Comparison of ENCODE assay signal across 8 mouse cellular contexts in genomic region chr5:130254164-130255016, GRCm38 (mm10). TPM values are rescaled to one million over a fixed set of nuclear protein-coding genes. Genes with fewer than 3 reads are reported as not detected.
A peak's percentile ranks its signal among the peaks of the same experiment; 100 is the strongest.
DNase-seq lines count a peak whose midpoint lies in the region; ATAC-seq and TF ChIP-seq lines count a peak whose summit lies in the region.

No protein-coding gene starts in this region.

- H3K27ac ChIP-seq in gastrocnemius, adult 2 months = peak overlapping the region; percentile 98
- peak overlapping the region; percentile 53; the same call in 1 of the 2 replicates for H3K27ac ChIP-seq in forebrain, embryonic 11.5 days (ENCODE audit: low read depth, low read length)
- H3K27ac ChIP-seq in olfactory bulb, adult 2 months (ENCODE audit: insufficient read depth, low read depth, low read length) = 0 out of 2 replicates have a peak overlapping the region, but pooled peaks have one; percentile 85

- TF ChIP-seq CTCF in gastrocnemius, adult 2 months (IDR thresholded peaks at IDR 0.05) = peak; percentile 53
- no peak for TF ChIP-seq CTCF in olfactory bulb, adult 2 months (IDR thresholded peaks at IDR 0.05; ENCODE audit: insufficient read depth, low read depth, low read length)

- H3K36me3 ChIP-seq in forebrain, embryonic 11.5 days (ENCODE audit: control insufficient read depth, insufficient read depth, low read length) = peaks cover 5% of the 10 kb centered on the region; the same call in 1 of the 2 replicates

- no peak for ATAC-seq in forebrain, embryonic 11.5 days (replicated peaks; ENCODE audit: low FRiP score)

- intact Hi-C loops in gastrocnemius, adult 2 months (cut with DNase I) = no loop called here

- H3K27me3 ChIP-seq in forebrain, embryonic 11.5 days (ENCODE audit: control insufficient read depth, insufficient read depth, low read length) = no peaks in the 10 kb centered on the region

- H3K4me1 ChIP-seq in forebrain, embryonic 11.5 days (replicated peaks; ENCODE audit: control insufficient read depth, insufficient read depth, low read length) = peaks cover 3% of the 10 kb centered on the region; the same call in 1 of the 2 replicates
- no peaks in the 10 kb centered on the region for H3K4me1 ChIP-seq in olfactory bulb, adult 2 months (ENCODE audit: control insufficient read depth, insufficient read depth, low read length)

- no peak for TF ChIP-seq POLR2A in olfactory bulb, adult 2 months (IDR thresholded peaks at IDR 0.05; ENCODE audit: insufficient read depth, low read depth, low read length)

- DNase-seq in gastrocnemius, adult 2 months = no peak
- no peak for DNase-seq in gastrocnemius, postnatal 10 days
- DNase-seq in MEL-GATA-1-ER (ENCODE audit: extremely low read depth, low read depth) = peak; percentile 26
- DNase-seq in forebrain, embryonic 11.5 days (ENCODE audit: low spot score) = no peak
- peak; percentile 61 for DNase-seq in induced T-regulatory cell, adult 2 months (ENCODE audit: low read depth)
- peak; percentile 20 to 62 for DNase-seq in lung, adult 18-20 months
- DNase-seq in left cerebral cortex, adult 18-20 months (ENCODE audit: low spot score in 2 of 2) = no peak

- H3K9ac ChIP-seq in forebrain, embryonic 11.5 days (ENCODE audit: low read length) = peak overlapping the region; percentile 75

- H3K4me3 ChIP-seq in gastrocnemius, adult 2 months = peak overlapping the region; percentile 95
- peak overlapping the region; percentile 70 for H3K4me3 ChIP-seq in forebrain, embryonic 11.5 days (ENCODE audit: low read depth, low read length)
- H3K4me3 ChIP-seq in olfactory bulb, adult 2 months (ENCODE audit: insufficient read depth, low read depth, low read length) = peak overlapping the region; percentile 91

- no peaks in the 10 kb centered on the region for H3K9me3 ChIP-seq in forebrain, embryonic 11.5 days (ENCODE audit: control insufficient read depth, low read length)

- WGBS in forebrain, embryonic 11.5 days = 24% methylated on average over 19 of the region's 19 CpGs
- 13% methylated on average over 19 of the region's 19 CpGs for WGBS in olfactory bulb, adult 2 months

- peak overlapping the region; percentile 71 for H3K4me2 ChIP-seq in forebrain, embryonic 11.5 days (ENCODE audit: low read depth, low read length, severe bottlenecking)

RNA-seq across cellular contexts. Expression of gene Sbds, which starts 0.9 kb away (rescaled TPM):
- 10 to 100 TPM; 27.5 to 34.5 TPM for total RNA-seq in gastrocnemius, adult 2 months (2021)
- total RNA-seq in gastrocnemius, postnatal 10 days (2021) = 10 to 100 TPM; 25.8 to 31.6 TPM
- 65.4 and 76.8 TPM in 2 replicates for polyA plus RNA-seq in forebrain, embryonic 11.5 days (2014; fragmentation: Nextera tagmentation; extraction: Ambion mirVana)
- not detected in 2 replicates for polyA plus RNA-seq in olfactory bulb, adult 2 months (2012; ENCODE audit: insufficient read depth, insufficient read length, low replicate concordance, missing spikeins)
- 10 to 100 TPM; 83.8 to 90.3 TPM for total RNA-seq in left cerebral cortex, adult 18-20 months (2021)

RNA-seq across cellular contexts. Expression of gene Tyw1, which starts 1.0 kb away (rescaled TPM):
- 1 to 10 TPM; 9.5 TPM for total RNA-seq in gastrocnemius, adult 2 months (2021)
- total RNA-seq in gastrocnemius, postnatal 10 days (2021) = 1 to 10 TPM; 9.1 to 9.3 TPM
- 26.2 and 29.0 TPM in 2 replicates for polyA plus RNA-seq in forebrain, embryonic 11.5 days (2014; fragmentation: Nextera tagmentation; extraction: Ambion mirVana)
- not detected in 2 replicates for polyA plus RNA-seq in olfactory bulb, adult 2 months (2012; ENCODE audit: insufficient read depth, insufficient read length, low replicate concordance, missing spikeins)
- total RNA-seq in left cerebral cortex, adult 18-20 months (2021) = 10 to 100 TPM; 14.0 to 15.0 TPM

RNA-seq across cellular contexts. Expression of gene Tmem248, which starts 37.5 kb away (rescaled TPM):
- 10 to 100 TPM; 42.9 to 46.7 TPM for total RNA-seq in gastrocnemius, adult 2 months (2021)
- total RNA-seq in gastrocnemius, postnatal 10 days (2021) = 10 to 100 TPM; 25.2 to 29.9 TPM
- 34.7 and 35.3 TPM in 2 replicates for polyA plus RNA-seq in forebrain, embryonic 11.5 days (2014; fragmentation: Nextera tagmentation; extraction: Ambion mirVana)
- not detected in 2 replicates for polyA plus RNA-seq in olfactory bulb, adult 2 months (2012; ENCODE audit: insufficient read depth, insufficient read length, low replicate concordance, missing spikeins)
- 10 to 100 TPM; 43.8 to 48.4 TPM for total RNA-seq in left cerebral cortex, adult 18-20 months (2021)

Comparison
In these comparisons a context has a peak if more than half of its experiments do, and no peak if none do; other contexts are left out.
1. DNase-seq: peak in MEL-GATA-1-ER (single experiment), induced T-regulatory cell, adult 2 months (single experiment) and lung, adult 18-20 months (2 of 2); none in gastrocnemius, adult 2 months (single experiment), gastrocnemius, postnatal 10 days (single experiment), forebrain, embryonic 11.5 days (single experiment) and left cerebral cortex, adult 18-20 months (0 of 2).
2. Peak in every context shown above with its lines, with median percentiles within 50 percentile points of each other: H3K27ac ChIP-seq and H3K4me3 ChIP-seq.